Mouse (Mus musculus): ENCODE results near the gene Slc7a15.

The Slc7a15 gene

GRCm38 (mm10) chr12:8509693-8510092, 89.2 kb downstream of the Slc7a15 start:
- no peak for DNase-seq (ENCODE audit: low read depth, low spot score)

GRCm38 (mm10) chr12:8506954-8507707, 91.7 kb downstream of the Slc7a15 start:
- no peak for DNase-seq (ENCODE audit: low read depth, low spot score)

- DNase-seq (ENCODE audit: low read depth, low spot score): no peak
Measured at GRCm38 (mm10) chr12:8504131-8504530, 94.7 kb downstream of the Slc7a15 start.

GRCm38 (mm10) chr12:8502546-8502945, 96.3 kb downstream of the Slc7a15 start:
- DNase-seq (ENCODE audit: low read depth, low spot score): no peak

- DNase-seq (ENCODE audit: low read depth, low spot score): no peak
Measured at GRCm38 (mm10) chr12:8501571-8502305, 97.1 kb downstream of the Slc7a15 start.

- DNase-seq (ENCODE audit: low read depth, low spot score): no peak
Measured at GRCm38 (mm10) chr12:8500597-8501570, 98.0 kb downstream of the Slc7a15 start.

GRCm38 (mm10) chr12:8499871-8500596, 98.8 kb downstream of the Slc7a15 start, which contains the start of gene Rhob:
Gene Rhob (minus strand): TSS chr12:8500009.
- peak; percentile 98 for DNase-seq (ENCODE audit: low read depth, low spot score)

- DNase-seq (ENCODE audit: low read depth, low spot score): no peak
Measured at GRCm38 (mm10) chr12:8499001-8499870, 99.6 kb downstream of the Slc7a15 start.

- DNase-seq (ENCODE audit: low read depth, low spot score): no peak
Measured at GRCm38 (mm10) chr12:8498591-8499000, 100.3 kb downstream of the Slc7a15 start.

GRCm38 (mm10) chr12:8498148-8498571, 100.7 kb downstream of the Slc7a15 start:
- DNase-seq (ENCODE audit: low read depth, low spot score): peak; percentile 63

- DNase-seq (ENCODE audit: low read depth, low spot score): no peak
Measured at GRCm38 (mm10) chr12:8497314-8497706, 101.6 kb downstream of the Slc7a15 start.

- DNase-seq (ENCODE audit: low read depth, low spot score): no peak
Measured at GRCm38 (mm10) chr12:8496679-8497313, 102.1 kb downstream of the Slc7a15 start.

GRCm38 (mm10) chr12:8495881-8496678, 102.8 kb downstream of the Slc7a15 start:
- no peak for DNase-seq (ENCODE audit: low read depth, low spot score)

- DNase-seq (ENCODE audit: low read depth, low spot score): no peak
Measured at GRCm38 (mm10) chr12:8494675-8495074, 104.2 kb downstream of the Slc7a15 start.

GRCm38 (mm10) chr12:8493386-8493785, 105.5 kb downstream of the Slc7a15 start:
- DNase-seq (ENCODE audit: low read depth, low spot score): no peak

GRCm38 (mm10) chr12:8489098-8489497, 109.8 kb downstream of the Slc7a15 start:
- DNase-seq (ENCODE audit: low read depth, low spot score): no peak

GRCm38 (mm10) chr12:8488652-8488980, 110.2 kb downstream of the Slc7a15 start:
- DNase-seq (ENCODE audit: low read depth, low spot score): no peak

- no peak for DNase-seq (ENCODE audit: low read depth, low spot score)
Measured at GRCm38 (mm10) chr12:8487959-8488651, 110.8 kb downstream of the Slc7a15 start.

All from telencephalon, adult 2 months (tissue).